Mouse (Mus musculus) olfactory bulb, adult 2 months (tissue): Measurements from ENCODE around the gene Hykk.

Experiments used
- CTCF ChIP-seq: fragments of 200-500 bp; IDR thresholded peaks from 2 replicates; pipeline ENCODE4 v1.5.1; 2012; ENCODE audit warnings: low read depth, mild to moderate bottlenecking, low read length, moderate library complexity; ENCODE audit not compliant: insufficient read depth
- POLR2A ChIP-seq: fragments of 200-500 bp; IDR thresholded peaks from 2 replicates; pipeline ENCODE4 v1.6.1; 2012; ENCODE audit warnings: mild to moderate bottlenecking, low read depth, low read length, moderate library complexity; ENCODE audit not compliant: insufficient read depth

GRCm38 (mm10) chr9:54944467-54944866 lies 27.4 kb downstream of the Hykk start:
- TF ChIP-seq POLR2A = no peak
- TF ChIP-seq CTCF = no peak
